Mouse (Mus musculus): ENCODE data around the gene Efl1.
A peak's percentile ranks its signal among the peaks of the same experiment; 100 is the strongest.
"Not testable (repeated sequence)": the region's sequence is repeated elsewhere in the genome, so short reads cannot be mapped to it uniquely, and the experiment has no call there.

Efl1 gene

GRCm38 (mm10) chr7:82766623-82767022, 118.2 kb downstream of the Efl1 start:
- DNase-seq = no peak

DNA sequence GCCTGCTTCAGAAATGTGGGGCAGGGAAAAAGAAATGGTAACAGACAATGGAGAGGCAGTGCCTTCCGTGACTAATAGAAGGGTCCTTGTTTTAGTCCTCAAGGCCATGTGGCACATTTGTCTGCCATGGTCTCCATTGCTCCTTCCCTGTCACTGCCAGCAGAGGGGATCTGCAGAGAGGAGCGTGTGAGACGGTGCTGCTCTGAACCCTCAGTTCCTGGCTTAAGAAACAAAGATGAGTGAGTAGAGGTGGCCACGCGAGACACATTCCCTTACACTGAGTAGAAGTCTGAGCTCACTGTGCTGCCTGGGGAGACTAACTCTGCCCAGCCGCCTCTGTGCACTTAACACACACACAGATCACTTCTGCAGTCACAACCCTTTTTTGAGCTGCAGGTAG, 121.8 kb downstream of the Efl1 start:
- no peak for DNase-seq

GRCm38 (mm10) chr7:82770957-82771660, 122.7 kb downstream of the Efl1 start:
- not testable (repeated sequence) for DNase-seq

DNA sequence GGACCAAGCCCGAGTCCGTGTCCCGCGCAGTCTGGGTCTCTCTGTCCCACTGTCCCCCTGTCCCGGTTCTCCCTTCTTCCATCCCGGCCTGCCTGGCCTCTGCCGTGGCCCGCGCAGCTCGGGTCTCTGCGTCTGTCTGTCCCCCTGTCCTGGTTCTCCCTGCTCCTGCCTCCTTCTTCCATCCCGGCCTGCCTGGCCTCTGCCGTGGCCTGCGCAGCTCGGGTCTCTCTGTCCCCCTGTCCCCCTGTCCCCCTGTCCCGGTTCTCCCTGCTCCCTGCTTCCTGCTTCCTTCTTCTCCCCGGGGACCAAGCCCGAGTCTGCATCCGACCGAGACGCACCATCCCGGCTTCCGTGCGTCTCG, 123.2 kb downstream of the Efl1 start:
- DNase-seq = not testable (repeated sequence)

DNA sequence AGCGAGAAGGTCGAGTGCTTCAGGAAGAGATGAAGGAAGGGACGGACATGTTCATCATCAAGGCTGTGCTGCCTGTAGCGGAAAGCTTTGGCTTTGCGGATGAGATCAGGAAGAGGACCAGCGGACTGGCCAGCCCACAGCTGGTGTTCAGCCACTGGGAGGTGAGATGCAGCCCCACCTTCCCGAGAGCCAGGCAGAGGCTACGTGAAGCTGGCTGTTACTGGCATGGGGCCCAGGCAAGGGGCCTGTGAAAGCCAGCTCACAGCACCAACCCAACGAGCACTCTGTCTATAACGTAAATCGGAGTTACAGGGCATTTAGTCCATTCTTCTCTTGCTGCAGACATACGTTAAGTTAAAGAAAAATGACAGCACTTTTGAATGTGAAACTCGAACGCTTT, 124.1 kb downstream of the Efl1 start:
- no peak for DNase-seq

- no peak for DNase-seq
These were observed 124.7 kb downstream of the Efl1 start for GRCm38 (mm10) chr7:82773150-82773549.

DNA sequence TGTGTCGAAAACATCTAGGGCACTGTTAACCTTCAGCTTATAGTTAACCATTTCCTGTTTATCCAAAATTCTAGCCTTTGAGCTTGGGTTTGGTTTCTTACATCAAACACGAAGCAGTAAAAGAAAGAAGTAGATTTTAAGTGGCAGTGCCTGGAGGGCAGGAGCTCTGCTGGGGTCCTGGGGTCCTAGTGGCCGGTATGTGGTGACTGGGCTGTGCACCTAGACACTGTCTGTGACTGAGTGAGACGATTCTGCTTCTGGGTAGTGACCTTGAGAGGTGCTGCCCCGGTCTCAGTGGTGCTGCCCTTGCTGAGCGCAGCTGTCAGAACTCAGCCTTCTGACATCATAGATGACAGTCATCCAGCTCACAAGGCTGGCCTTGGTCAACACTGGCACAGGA, 125.5 kb downstream of the Efl1 start:
- DNase-seq = no peak

GRCm38 (mm10) chr7:82775090-82775489, 126.7 kb downstream of the Efl1 start:
- DNase-seq = no peak

GRCm38 (mm10) chr7:82783071-82783470, 134.7 kb downstream of the Efl1 start:
- no peak for DNase-seq

- DNase-seq = no peak
These were observed 135.3 kb downstream of the Efl1 start for GRCm38 (mm10) chr7:82783693-82784092.

DNA sequence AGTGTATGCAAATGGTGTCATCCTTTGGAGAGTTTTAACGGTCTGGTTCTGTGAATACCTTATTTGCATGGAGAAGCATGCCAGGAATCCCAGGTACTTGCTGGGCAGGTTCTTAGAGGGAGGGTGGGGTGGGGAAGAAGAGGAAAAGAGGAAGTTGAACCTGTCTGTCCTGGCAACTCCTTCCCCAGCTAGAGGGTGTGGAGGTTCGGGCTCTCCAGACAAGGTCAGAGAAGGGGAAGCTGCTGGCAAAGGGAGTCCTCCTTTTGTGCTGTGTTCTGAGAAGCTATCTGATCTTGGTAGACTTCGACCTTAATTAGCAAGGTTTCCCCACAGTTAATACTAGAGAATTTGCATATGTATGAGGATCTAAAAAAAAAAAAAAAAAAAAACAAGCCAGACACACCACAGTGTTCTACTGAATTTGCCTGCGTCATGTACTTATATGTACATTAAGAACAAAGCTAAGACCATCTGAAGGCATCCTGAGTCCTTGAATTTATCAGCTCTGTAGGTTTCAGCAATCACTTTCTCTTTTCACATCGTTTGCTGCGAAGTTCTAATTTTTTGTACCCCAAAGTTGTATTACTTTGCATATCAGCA, 137.0 kb downstream of the Efl1 start:
- no peak for DNase-seq

- peak in 1 of 2 experiments; percentile 4 for DNase-seq
These were observed 137.7 kb downstream of the Efl1 start for GRCm38 (mm10) chr7:82785970-82786647.

DNA sequence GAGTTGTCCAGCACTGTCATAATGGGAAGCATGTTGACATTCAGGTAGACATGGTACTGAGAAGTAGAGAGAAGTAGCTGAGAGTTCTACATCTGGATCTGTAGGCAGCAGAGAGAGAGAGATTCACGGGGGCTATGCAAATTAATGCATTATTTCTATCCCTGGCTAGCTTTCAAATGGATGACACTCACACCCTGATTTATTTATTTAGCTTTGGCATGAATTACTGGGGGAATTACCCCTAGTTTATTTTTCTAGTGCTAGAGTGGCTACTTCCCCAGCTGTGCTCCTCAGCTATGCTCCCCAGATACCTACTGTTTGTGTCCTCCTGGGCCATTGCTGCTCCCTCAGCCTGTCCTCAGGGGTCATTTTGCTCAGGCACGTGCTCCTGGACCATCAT, 144.2 kb downstream of the Efl1 start:
- DNase-seq = no peak

DNA sequence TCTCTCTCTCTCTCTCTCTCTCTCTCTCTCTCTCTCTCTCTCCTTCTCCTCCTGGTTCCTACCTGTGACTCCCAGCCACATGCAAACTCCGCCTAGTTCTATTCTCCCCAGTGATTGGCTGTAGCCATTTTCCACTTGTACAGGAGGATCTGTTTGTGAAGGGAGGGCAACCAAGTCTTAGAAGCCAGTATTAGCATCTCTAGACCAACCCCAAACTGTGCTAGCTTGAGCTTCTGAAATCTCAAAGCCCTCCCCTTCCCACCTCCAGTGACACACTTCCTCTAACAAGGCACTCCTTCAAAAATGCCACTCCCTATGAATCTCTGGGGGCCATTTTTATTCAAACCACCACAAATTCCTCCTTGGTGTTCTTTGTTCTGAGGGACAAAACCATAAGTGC, 144.7 kb downstream of the Efl1 start:
- DNase-seq = no peak

- DNase-seq = no peak
These were observed 146.1 kb downstream of the Efl1 start for GRCm38 (mm10) chr7:82794542-82794941.

- no peak for DNase-seq
These were observed 153.8 kb downstream of the Efl1 start for GRCm38 (mm10) chr7:82802206-82802605.

GRCm38 (mm10) chr7:82808257-82808656, 159.8 kb downstream of the Efl1 start:
- no peak for DNase-seq

DNA sequence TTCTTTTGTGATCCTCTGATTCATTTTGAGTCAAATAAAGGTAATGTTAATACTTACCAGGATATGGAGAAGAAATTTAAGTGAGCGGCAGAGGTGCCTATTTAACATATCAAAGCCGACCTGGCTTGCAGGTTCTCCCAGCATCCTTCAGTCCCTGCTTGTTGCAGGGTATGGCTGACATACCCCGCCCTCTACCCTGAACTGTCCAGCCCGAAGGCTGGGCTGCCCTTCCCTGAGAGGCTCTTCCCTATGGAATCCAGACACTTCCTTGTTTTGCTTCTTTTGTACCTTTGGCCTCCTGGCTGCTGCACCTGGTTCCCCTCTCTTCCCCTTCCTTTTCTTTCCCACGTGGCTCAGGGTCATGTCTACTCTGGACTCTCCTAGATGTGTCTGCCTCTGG, 160.7 kb downstream of the Efl1 start:
- DNase-seq = no peak

GRCm38 (mm10) chr7:82810799-82811139, 162.4 kb downstream of the Efl1 start:
- DNase-seq = no peak

GRCm38 (mm10) chr7:82811140-82811851, 162.9 kb downstream of the Efl1 start:
- DNase-seq = no peak

GRCm38 (mm10) chr7:82812186-82813155, 164.1 kb downstream of the Efl1 start:
- no peak for DNase-seq

GRCm38 (mm10) chr7:82819541-82819940, 171.1 kb downstream of the Efl1 start:
- DNase-seq = no peak

GRCm38 (mm10) chr7:82820661-82821060, 172.2 kb downstream of the Efl1 start:
- DNase-seq = no peak

Measured in cerebellum, adult 18-20 months (tissue).